In the genomic region with DNA sequence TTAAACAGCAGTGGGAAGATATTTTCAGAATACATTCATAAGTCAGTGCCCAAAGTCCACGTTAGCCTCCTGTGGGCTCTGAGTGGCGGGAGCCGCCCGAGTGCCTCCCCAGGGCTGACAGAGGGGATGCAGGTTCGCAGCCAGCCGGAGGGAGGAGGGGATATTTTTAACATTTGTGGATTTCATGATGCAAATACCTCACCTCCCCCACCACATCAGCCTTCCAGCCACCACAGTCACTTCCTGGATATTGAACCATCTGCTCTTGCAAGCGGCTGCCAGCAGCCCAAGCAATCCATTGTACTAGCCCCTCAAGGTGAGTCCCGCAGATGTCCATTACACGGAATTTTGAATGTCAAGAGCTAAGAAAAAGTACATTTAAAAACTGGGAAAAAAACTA, we compare ENCODE assay signal across 16 mouse cellular contexts.
DNase-seq lines count a peak whose midpoint lies in the region; ATAC-seq and TF ChIP-seq lines count a peak whose summit lies in the region.
"Had no signal": no experiment of that assay in that cellular context is flagged by ENCODE, and none has a peak within 500 bp of the region (broad histone marks: within the 10 kb centered on the region; RNA-seq: fewer than 3 reads in every experiment).

No protein-coding gene starts in this region.

- no peaks in the 10 kb centered on the region; the same call in 1 of the 2 replicates for H3K27me3 ChIP-seq in erythroblast, embryonic 14.5 days (ENCODE audit: control insufficient read depth)
- no peaks in the 10 kb centered on the region for H3K27me3 ChIP-seq in E14TG2a.4 (ENCODE audit: insufficient read depth, low read length)
- no peaks in the 10 kb centered on the region for H3K27me3 ChIP-seq in forebrain, embryonic 13.5 days
- H3K27me3 ChIP-seq: embryonic facial prominence, embryonic 13.5 days; forebrain, embryonic 12.5 days; hindbrain, embryonic 15.5 days had no signal

- H3K9ac ChIP-seq in forebrain, embryonic 13.5 days = no peak overlapping the region
- H3K9ac ChIP-seq: embryonic facial prominence, embryonic 13.5 days; forebrain, embryonic 12.5 days; hindbrain, embryonic 15.5 days had no signal

- H3K27ac ChIP-seq in forebrain, embryonic 13.5 days = no peak overlapping the region
- H3K27ac ChIP-seq: embryonic facial prominence, embryonic 13.5 days; forebrain, embryonic 12.5 days; hindbrain, embryonic 15.5 days; macrophage had no signal

- DNase-seq in liver = peak; percentile 32
- peak; percentile 74 for DNase-seq in naive thymus-derived CD4-positive, alpha-beta T cell, adult 2 months (ENCODE audit: low read depth)
- no peak for DNase-seq in left cerebral cortex, postnatal 36 days (ENCODE audit: low spot score in 2 of 2)
- DNase-seq in right cerebral cortex, postnatal 4 days = no peak
- DNase-seq: adrenal gland, adult 2 months; cerebellum, postnatal 36 days; heart, postnatal 14 days; kidney, adult 9 months had no signal

- TF ChIP-seq CTCF in E14TG2a.4 (conservative IDR thresholded peaks at IDR 0.05; ENCODE audit: low read length) = no peak

- no peak overlapping the region for H3K4me2 ChIP-seq in forebrain, embryonic 13.5 days
- H3K4me2 ChIP-seq: embryonic facial prominence, embryonic 13.5 days; forebrain, embryonic 12.5 days; hindbrain, embryonic 15.5 days had no signal

- intact Hi-C loops in left cerebral cortex, postnatal 36 days (cut with DNase I) = no loop called here

- H3K4me1 ChIP-seq in erythroblast, embryonic 14.5 days (ENCODE audit: control insufficient read depth) = peaks cover 80% of the 10 kb centered on the region
- peaks cover 95% of the 10 kb centered on the region for H3K4me1 ChIP-seq in E14TG2a.4 (replicated peaks; ENCODE audit: low read depth, low read length)
- H3K4me1 ChIP-seq in forebrain, embryonic 13.5 days = peaks cover 9% of the 10 kb centered on the region; the same call in 1 of the 2 replicates

- H3K4me3 ChIP-seq in erythroblast, embryonic 14.5 days (replicated peaks) = peak overlapping the region; percentile 65
- H3K4me3 ChIP-seq in E14TG2a.4 (replicated peaks; ENCODE audit: low read length) = peak overlapping the region; percentile 29; the same call in 1 of the 2 replicates
- H3K4me3 ChIP-seq in forebrain, embryonic 13.5 days = no peak overlapping the region
- H3K4me3 ChIP-seq: embryonic facial prominence, embryonic 13.5 days; forebrain, embryonic 12.5 days; hindbrain, embryonic 15.5 days had no signal

- no peak for ATAC-seq in erythroblast, adult 5-6 weeks (replicated peaks; ENCODE audit: low FRiP score, poor library complexity, severe bottlenecking)
- no peak for ATAC-seq in forebrain, embryonic 13.5 days

- H3K9me3 ChIP-seq in erythroblast, embryonic 14.5 days (ENCODE audit: control insufficient read depth, low read length) = peaks cover 16% of the 10 kb centered on the region
- no peaks in the 10 kb centered on the region for H3K9me3 ChIP-seq in E14TG2a.4 (ENCODE audit: low read length)
- H3K9me3 ChIP-seq in forebrain, embryonic 13.5 days (replicated peaks) = peaks cover 9% of the 10 kb centered on the region
- H3K9me3 ChIP-seq: hindbrain, embryonic 15.5 days had no signal

- WGBS in forebrain, embryonic 13.5 days = 99% methylated on average over 9 of the region's 9 CpGs

- peaks cover 12% of the 10 kb centered on the region for H3K36me3 ChIP-seq in erythroblast, embryonic 14.5 days (ENCODE audit: control insufficient read depth)
- no peaks in the 10 kb centered on the region for H3K36me3 ChIP-seq in E14TG2a.4 (ENCODE audit: insufficient read depth, low read length)
- no peaks in the 10 kb centered on the region for H3K36me3 ChIP-seq in forebrain, embryonic 13.5 days (ENCODE audit: poor library complexity, severe bottlenecking)
- H3K36me3 ChIP-seq: embryonic facial prominence, embryonic 13.5 days; forebrain, embryonic 12.5 days; hindbrain, embryonic 15.5 days had no signal

Comparison
In these comparisons a context has a peak if more than half of its experiments do, and no peak if none do; other contexts are left out.
1. DNase-seq: peak in liver (single experiment) and naive thymus-derived CD4-positive, alpha-beta T cell, adult 2 months (single experiment); none in left cerebral cortex, postnatal 36 days (0 of 2) and right cerebral cortex, postnatal 4 days (single experiment).